Mouse (Mus musculus) frontal cortex, postnatal 36 days (tissue): Measurements from ENCODE around the gene Zfp354b.

Source experiments
- DNase-seq, 2 experiments: peaks; one replicate each; pipeline ENCODE4 v3.0.0; 2022; ENCODE audit warnings: low spot score in 2 of 2

Gene Zfp354b

GRCm38 (mm10) chr11:50886231-50886932 is 45.1 kb downstream of the Zfp354b start:
- DNase-seq: no peak

GRCm38 (mm10) chr11:50883756-50884155 is 47.7 kb downstream of the Zfp354b start:
- DNase-seq: peak in 1 of 2 experiments; percentile 11

GRCm38 (mm10) chr11:50878641-50879040 is 52.8 kb downstream of the Zfp354b start:
- DNase-seq: no peak
